Mouse (Mus musculus): ENCODE measurements around the gene Eid2.

The Eid2 gene

GRCm38 (mm10) chr7:28267129-28268041, at the start of gene Eid2:
Gene Eid2 (plus strand): TSS chr7:28267881.
- peak; percentile 99 for DNase-seq

GRCm38 (mm10) chr7:28218951-28219740, 48.5 kb upstream of the Eid2 start:
- peak; percentile 74 for DNase-seq

GRCm38 (mm10) chr7:28226836-28227235, 40.8 kb upstream of the Eid2 start:
- peak; percentile 54 for DNase-seq

GRCm38 (mm10) chr7:28227421-28227820, 40.3 kb upstream of the Eid2 start:
- peak; percentile 71 for DNase-seq

- peak; percentile 62 for DNase-seq
These were observed 23.7 kb upstream of the Eid2 start for GRCm38 (mm10) chr7:28243943-28244342.

- DNase-seq, result no peak
These were observed 18.7 kb upstream of the Eid2 start for GRCm38 (mm10) chr7:28248957-28249356.

GRCm38 (mm10) chr7:28251976-28252375, 15.7 kb upstream of the Eid2 start:
- peak; percentile 54 for DNase-seq

- no peak for DNase-seq
These were observed 13.1 kb upstream of the Eid2 start for GRCm38 (mm10) chr7:28254591-28254990.

GRCm38 (mm10) chr7:28255476-28255875, 12.2 kb upstream of the Eid2 start:
- DNase-seq, result peak; percentile 65

GRCm38 (mm10) chr7:28262861-28263260, 4.8 kb upstream of the Eid2 start:
- no peak for DNase-seq

- no peak for DNase-seq
These were observed 3.9 kb upstream of the Eid2 start for GRCm38 (mm10) chr7:28263786-28264185.

- DNase-seq, result no peak
These were observed 2.3 kb upstream of the Eid2 start for GRCm38 (mm10) chr7:28265391-28265790.

GRCm38 (mm10) chr7:28268042-28268531, 406 bp downstream of the Eid2 start:
- peak; percentile 96 for DNase-seq

- DNase-seq, result no peak
These were observed 895 bp downstream of the Eid2 start for GRCm38 (mm10) chr7:28268576-28268975.

- DNase-seq, result no peak
These were observed 1.7 kb downstream of the Eid2 start for GRCm38 (mm10) chr7:28269355-28269754.

- no peak for DNase-seq
These were observed 4.1 kb downstream of the Eid2 start for GRCm38 (mm10) chr7:28271761-28272160.

GRCm38 (mm10) chr7:28277237-28277614, 9.5 kb downstream of the Eid2 start:
- no peak for DNase-seq

GRCm38 (mm10) chr7:28277615-28278278, 10.1 kb downstream of the Eid2 start, which contains the start of gene Eid2b:
Gene Eid2b (plus strand): TSS chr7:28277739.
- DNase-seq, result peak; percentile 99

- no peak for DNase-seq
These were observed 10.6 kb downstream of the Eid2 start for GRCm38 (mm10) chr7:28278279-28278652.

- DNase-seq, result no peak
These were observed 12.9 kb downstream of the Eid2 start for GRCm38 (mm10) chr7:28280630-28281029.

GRCm38 (mm10) chr7:28290165-28290564, 22.5 kb downstream of the Eid2 start:
- no peak for DNase-seq

GRCm38 (mm10) chr7:28290638-28291590, 23.2 kb downstream of the Eid2 start, which contains the start of gene Selenov:
Gene Selenov (minus strand): TSS chr7:28291186.
- DNase-seq, result no peak

Measured in heart, adult 11 months (tissue).